Mouse (Mus musculus) cerebellum, adult 2 months (tissue): ENCODE data around the gene Ncor2. TPM values are rescaled to one million over a fixed set of nuclear protein-coding genes. Genes with fewer than 3 reads are reported as not detected.

Experiments used
- DNase-seq, 2 experiments: peaks; one replicate each; pipeline ENCODE4 v3.0.0; 2021
- H3K27ac ChIP-seq: fragments of 200-500 bp; 2 replicates; pipeline ENCODE4 v1.5.1; 2012; ENCODE audit warnings: low read length, control low read depth, inconsistent platforms; ENCODE audit not compliant: insufficient read depth
- H3K27me3 ChIP-seq: fragments of 200-500 bp; 2 replicates; pipeline ENCODE4 v1.6.1; 2012; ENCODE audit warnings: inconsistent platforms, mild to moderate bottlenecking, low read length, moderate library complexity; ENCODE audit not compliant: control insufficient read depth, insufficient read depth
- H3K4me1 ChIP-seq: fragments of 200-500 bp; 2 replicates; pipeline ENCODE4 v1.6.1; 2011; ENCODE audit warnings: low read length; ENCODE audit not compliant: control insufficient read depth, insufficient read depth
- H3K4me3 ChIP-seq: fragments of 200-500 bp; replicated peaks from 2 replicates; pipeline ENCODE3; 2011; ENCODE audit warnings: mild to moderate bottlenecking, low read depth, low read length, control low read depth; ENCODE audit not compliant: insufficient read depth
- CTCF ChIP-seq: fragments of 200-500 bp; IDR thresholded peaks from 2 replicates; pipeline ENCODE4 v1.5.1; 2011; ENCODE audit warnings: low read depth, mild to moderate bottlenecking, control low read depth, low read length, moderate library complexity, borderline replicate concordance; ENCODE audit not compliant: insufficient read depth
- POLR2A ChIP-seq: fragments of 200-500 bp; IDR thresholded peaks from 2 replicates; pipeline ENCODE4 v1.6.1; 2011; ENCODE audit warnings: low read length, control low read depth, borderline replicate concordance; ENCODE audit not compliant: insufficient read depth
- WGBS: fragments of 180-500 bp; shearing (Covaris S2); methylation state at CpG from one replicate; pipeline ENCODE4 v1.1.7; 2018; 5-methylcytosine and 5-hydroxymethylcytosine counted together
- polyA plus RNA-seq: library from polyadenylated mRNA; depleted of rRNA; stranded (reverse); fragments of >200 nt; gene quantifications from 2 replicates; pipeline ENCODE4 v1.2.3, GENCODE M21; 2012

Ncor2 gene
- polyA plus RNA-seq, 1 experiment: 93.2 TPM

- Histone ChIP-seq H3K27ac (no peak overlapping the region; the same call in 1 of the 2 replicates), H3K4me1 (peaks cover 83% of the 10 kb centered on the region), H3K27me3 (no peaks in the 10 kb centered on the region), H3K4me3 (peak overlapping the region; percentile 56)
- no peak for DNase-seq
- WGBS: 31% methylated on average over 19 of the region's 19 CpGs
- TF ChIP-seq POLR2A: no peak
- TF ChIP-seq CTCF: no peak
These were observed 122.1 kb downstream of the Ncor2 start for GRCm38 (mm10) chr5:125056696-125057554.

GRCm38 (mm10) chr5:125056331-125056695 is 122.7 kb downstream of the Ncor2 start:
- Histone ChIP-seq H3K4me1 (peaks cover 89% of the 10 kb centered on the region), H3K4me3 (no peak overlapping the region), H3K27me3 (no peaks in the 10 kb centered on the region), H3K27ac (no peak overlapping the region)
- TF ChIP-seq CTCF (no peak), POLR2A (no peak)
- WGBS: 51% methylated on average over 6 of the region's 6 CpGs
- DNase-seq: no peak

- DNase-seq: no peak
- Histone ChIP-seq H3K4me1 (peaks cover 93% of the 10 kb centered on the region), H3K27ac (no peak overlapping the region), H3K4me3 (no peak overlapping the region), H3K27me3 (no peaks in the 10 kb centered on the region)
- WGBS: 78% methylated on average over 8 of the region's 8 CpGs
- TF ChIP-seq POLR2A (no peak), CTCF (no peak)
These were observed 123.1 kb downstream of the Ncor2 start for GRCm38 (mm10) chr5:125055901-125056300.

- H3K27ac ChIP-seq: peak overlapping the region; percentile 41
- no peaks in the 10 kb centered on the region for H3K27me3 ChIP-seq
- DNase-seq: no peak
- no peak overlapping the region for H3K4me3 ChIP-seq
- WGBS: 77% methylated on average over 7 of the region's 7 CpGs
- TF ChIP-seq POLR2A: no peak
- no peak for TF ChIP-seq CTCF
- H3K4me1 ChIP-seq: peaks cover 73% of the 10 kb centered on the region
These were observed 125.4 kb downstream of the Ncor2 start for GRCm38 (mm10) chr5:125053661-125054060.

GRCm38 (mm10) chr5:125052603-125053488 is 126.2 kb downstream of the Ncor2 start:
- Histone ChIP-seq H3K27me3 (no peaks in the 10 kb centered on the region), H3K4me3 (no peak overlapping the region), H3K27ac (peak overlapping the region; percentile 41), H3K4me1 (peaks cover 68% of the 10 kb centered on the region)
- 32% methylated on average over 23 of the region's 23 CpGs for WGBS
- peak; percentile 84 to 90 for DNase-seq
- TF ChIP-seq CTCF: no peak
- no peak for TF ChIP-seq POLR2A

GRCm38 (mm10) chr5:125052237-125052602 is 126.8 kb downstream of the Ncor2 start:
- TF ChIP-seq CTCF (no peak), POLR2A (no peak)
- Histone ChIP-seq H3K4me3 (no peak overlapping the region), H3K4me1 (peaks cover 62% of the 10 kb centered on the region), H3K27me3 (no peaks in the 10 kb centered on the region), H3K27ac (no peak overlapping the region)
- WGBS: 48% methylated on average over 10 of the region's 10 CpGs
- DNase-seq: no peak

GRCm38 (mm10) chr5:125049481-125049880 is 129.5 kb downstream of the Ncor2 start:
- H3K4me1 ChIP-seq: peaks cover 51% of the 10 kb centered on the region
- no peaks in the 10 kb centered on the region for H3K27me3 ChIP-seq
- no peak for TF ChIP-seq CTCF
- no peak for TF ChIP-seq POLR2A
- H3K27ac ChIP-seq: no peak overlapping the region
- no peak for DNase-seq
- no peak overlapping the region for H3K4me3 ChIP-seq
- WGBS: 96% methylated on average over 4 of the region's 4 CpGs
